Mouse (Mus musculus) kidney, postnatal 0 days (tissue): ENCODE measurements around the gene Gm36176. TPM values are rescaled to one million over a fixed set of nuclear protein-coding genes. Genes with fewer than 3 reads are reported as not detected.
"Not testable (repeated sequence)": the region's sequence is repeated elsewhere in the genome, so short reads cannot be mapped to it uniquely, and the experiment has no call there.

ENCODE experiments used
- ATAC-seq: fragments of 200-750 bp; cut with Nextera tagmentation; replicated peaks from 2 replicates; pipeline ENCODE4 v1.8.0; 2017; ENCODE audit warnings: low read depth, moderate number of reproducible peaks, moderate TSS enrichment, moderate library complexity; ENCODE audit not compliant: low FRiP score
- DNase-seq: peaks from one replicate; pipeline ENCODE4 v3.0.0-alpha.2; 2016; ENCODE audit warnings: low spot score
- H3K27ac ChIP-seq: fragments of 300-500 bp; sonication (generic); 2 replicates; pipeline ENCODE4 v1.5.1; 2014; ENCODE audit warnings: mild to moderate bottlenecking
- H3K27me3 ChIP-seq: fragments of 300-500 bp; sonication (generic); 2 replicates; pipeline ENCODE4 v1.6.1; 2014; ENCODE audit warnings: low read length, mixed read lengths; ENCODE audit not compliant: insufficient read depth
- H3K36me3 ChIP-seq: fragments of 300-500 bp; sonication (generic); 2 replicates; pipeline ENCODE4 v1.6.1; 2014; ENCODE audit warnings: low read length, mixed read lengths; ENCODE audit not compliant: insufficient read depth
- H3K4me1 ChIP-seq: fragments of 300-500 bp; sonication (generic); replicated peaks from 2 replicates; pipeline ENCODE4 v1.6.1; 2014; ENCODE audit warnings: antibody characterized with exemption, low read length, mixed read lengths; ENCODE audit not compliant: insufficient read depth
- H3K4me2 ChIP-seq: fragments of 300-500 bp; sonication (generic); 2 replicates; pipeline ENCODE4 v1.6.1; 2014; ENCODE audit warnings: mild to moderate bottlenecking, low read length, moderate library complexity, mixed read lengths
- H3K4me3 ChIP-seq: fragments of 300-500 bp; sonication (generic); replicated peaks from 2 replicates; pipeline ENCODE4 v1.5.1; 2014; ENCODE audit warnings: low read depth, low read length
- H3K9ac ChIP-seq: fragments of 300-500 bp; sonication (generic); 2 replicates; pipeline ENCODE4 v1.6.1; 2014; ENCODE audit warnings: low read depth, low read length
- H3K9me3 ChIP-seq: fragments of 300-500 bp; sonication (generic); replicated peaks from 2 replicates; pipeline ENCODE4 v1.6.1; 2016; ENCODE audit warnings: low read length, inconsistent platforms, mixed read lengths
- CTCF ChIP-seq: IDR thresholded peaks from 2 replicates; pipeline ENCODE4 v1.5.1; 2016; ENCODE audit warnings: antibody characterized with exemption, low read depth, mild to moderate bottlenecking, moderate library complexity
- WGBS: fragments of 180-500 bp; shearing (Covaris S2); extraction: QIAGEN DNeasy Blood & Tissue Kit; methylation state at CpG from one replicate; pipeline ENCODE4 v1.1.7; 2014; 5-methylcytosine and 5-hydroxymethylcytosine counted together
- polyA plus RNA-seq: library from polyadenylated mRNA; unstranded; fragments of >200 nt; fragmentation: Nextera tagmentation; extraction: Ambion mirVana; gene quantifications from 2 replicates; pipeline ENCODE4 v1.2.1, GENCODE M21; 2015

The Gm36176 gene
- polyA plus RNA-seq = not detected in 2 replicates

GRCm38 (mm10) chr10:77846503-77846902 is at the start of gene Gm36176:
Gm36176 (plus strand) TSS chr10:77846803.
- no peaks in the 10 kb centered on the region for H3K27me3 ChIP-seq
- no peak for TF ChIP-seq CTCF
- no peak within 1 kb of the TSS for H3K4me2 ChIP-seq
- no peak within 1 kb of the TSS for H3K9ac ChIP-seq
- no peak within 1 kb of the TSS for H3K27ac ChIP-seq
- no peak within 1 kb of the TSS for H3K4me3 ChIP-seq
- 75% methylated on average over 3 of the region's 3 CpGs for WGBS
- 0 out of 2 replicates have a peak, but pooled peaks cover 5% of the 10 kb centered on the region for H3K9me3 ChIP-seq
- H3K4me1 ChIP-seq = no peaks in the 10 kb centered on the region
- ATAC-seq (no peak), DNase-seq (no peak)
- no peaks in the 10 kb centered on the region for H3K36me3 ChIP-seq

GRCm38 (mm10) chr10:77797677-77798076 is 48.9 kb upstream of the Gm36176 start:
- TF ChIP-seq CTCF = no peak
- ATAC-seq = no peak
- Histone ChIP-seq H3K27me3 (no peaks in the 10 kb centered on the region), H3K9me3 (no peaks in the 10 kb centered on the region), H3K27ac (no peak overlapping the region), H3K36me3 (no peaks in the 10 kb centered on the region), H3K4me3 (no peak overlapping the region), H3K9ac (no peak overlapping the region), H3K4me2 (no peak overlapping the region), H3K4me1 (no peaks in the 10 kb centered on the region)
- DNase-seq = no peak
- WGBS = 32% methylated on average over 3 of the region's 3 CpGs

GRCm38 (mm10) chr10:77798164-77798920 is 48.3 kb upstream of the Gm36176 start:
- not testable (repeated sequence) for ATAC-seq

GRCm38 (mm10) chr10:77798921-77799508 is 47.6 kb upstream of the Gm36176 start, which contains the start of gene Gm19668:
Gm19668 (minus strand) TSS chr10:77799133.
- Histone ChIP-seq H3K27ac (no peak within 1 kb of the TSS), H3K27me3 (no peaks in the 10 kb centered on the region), H3K4me3 (no peak within 1 kb of the TSS), H3K4me1 (no peaks in the 10 kb centered on the region), H3K4me2 (no peak within 1 kb of the TSS), H3K9me3 (no peaks in the 10 kb centered on the region), H3K9ac (no peak within 1 kb of the TSS), H3K36me3 (no peaks in the 10 kb centered on the region)
- TF ChIP-seq CTCF = no peak
- DNase-seq (no peak), ATAC-seq (no peak)
- WGBS = 45% methylated on average over 8 of the region's 8 CpGs

More at GRCm38 (mm10) chr10:77798164-77798920, 48.3 kb upstream of the Gm36176 start:
- H3K4me2 ChIP-seq, H3K4me3 ChIP-seq, H3K9ac ChIP-seq, H3K9me3 ChIP-seq, H3K27me3 ChIP-seq, H3K36me3 ChIP-seq, DNase-seq, H3K4me1 ChIP-seq, H3K27ac ChIP-seq: not testable (repeated sequence)
- WGBS = 67% methylated on average over 2 of the region's 3 CpGs

- H3K9me3 ChIP-seq = no peaks in the 10 kb centered on the region
- DNase-seq = no peak
- ATAC-seq = no peak
- no peak overlapping the region for H3K9ac ChIP-seq
- H3K36me3 ChIP-seq = no peaks in the 10 kb centered on the region
- no peaks in the 10 kb centered on the region for H3K4me1 ChIP-seq
- no peaks in the 10 kb centered on the region for H3K27me3 ChIP-seq
- TF ChIP-seq CTCF = no peak
- no peak overlapping the region for H3K27ac ChIP-seq
- H3K4me3 ChIP-seq = no peak overlapping the region
- H3K4me2 ChIP-seq = no peak overlapping the region
- 69% methylated on average over 3 of the region's 3 CpGs for WGBS
These were observed 42.5 kb upstream of the Gm36176 start for GRCm38 (mm10) chr10:77804095-77804494.

GRCm38 (mm10) chr10:77811743-77812142 is 34.9 kb upstream of the Gm36176 start, which contains the start of gene Gm9507:
Gm9507 (minus strand) TSS chr10:77811843.
- Histone ChIP-seq H3K4me2 (no peak within 1 kb of the TSS), H3K9me3 (no peaks in the 10 kb centered on the region), H3K27ac (no peak within 1 kb of the TSS), H3K27me3 (no peaks in the 10 kb centered on the region), H3K4me1 (no peaks in the 10 kb centered on the region), H3K9ac (no peak within 1 kb of the TSS), H3K36me3 (no peaks in the 10 kb centered on the region), H3K4me3 (no peak within 1 kb of the TSS)
- no peak for TF ChIP-seq CTCF
- WGBS = 67% methylated on average over 5 of the region's 5 CpGs
- DNase-seq = no peak
- ATAC-seq = no peak
